Mouse (Mus musculus): ENCODE measurements at regions not wholly inside any gene's neighbourhood (a gene's known extent, or its start where the extent isn't known, plus 50 kb on each side); places are given as distances from the start of the nearest gene placed in this dataset.

DNA sequence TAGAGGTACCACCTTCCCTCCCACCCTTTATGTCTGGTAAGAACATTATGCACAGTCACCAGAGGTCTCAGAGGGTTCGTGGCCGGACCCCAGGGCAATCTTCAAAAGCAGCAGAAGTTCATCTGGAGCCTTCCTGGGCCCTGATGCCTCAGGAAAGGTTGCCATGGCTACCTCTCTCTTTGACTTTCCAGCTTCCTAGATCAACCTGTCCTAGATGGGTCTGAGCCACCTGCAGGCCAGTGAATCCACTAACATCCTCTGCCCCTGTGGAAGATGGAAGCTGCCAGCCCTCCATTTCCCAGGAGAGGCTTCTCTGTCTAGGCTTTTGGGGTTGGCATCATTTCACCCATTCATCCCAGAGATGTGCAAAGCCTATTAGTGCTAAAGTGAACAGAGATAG is 84.8 kb upstream of the Syt13 start:
- TF ChIP-seq POLR2A (IDR thresholded peaks at IDR 0.05; ENCODE audit: low read depth, low read length) (no peak), MAFK (IDR thresholded peaks at IDR 0.05; ENCODE audit: insufficient replicate concordance, low read length) (no peak), CHD1 (IDR thresholded peaks at IDR 0.05; ENCODE audit: low read depth, low read length) (no peak), KAT2A (IDR thresholded peaks at IDR 0.05; ENCODE audit: insufficient replicate concordance, low read length) (no peak), RCOR1 (conservative IDR thresholded peaks at IDR 0.05; ENCODE audit: low read depth, low read length) (no peak), CTCF (conservative IDR thresholded peaks at IDR 0.05 in 1 of 2, IDR thresholded peaks at IDR 0.05 in 1 of 2; ENCODE audit: low read depth in 2 of 2, low read length in 2 of 2) (no peak), TCF12 (IDR thresholded peaks at IDR 0.05; ENCODE audit: low read depth, low read length) (no peak), NELFE (IDR thresholded peaks at IDR 0.05; ENCODE audit: low read depth, low read length) (no peak), MAZ (IDR thresholded peaks at IDR 0.05; ENCODE audit: low read depth, low read length) (no peak), POLR2AphosphoS2 (IDR thresholded peaks at IDR 0.05; ENCODE audit: low read depth, low read length) (no peak), MXI1 (IDR thresholded peaks at IDR 0.05; ENCODE audit: low read depth, low read length) (no peak), EP300 (IDR thresholded peaks at IDR 0.05; ENCODE audit: low read length) (no peak)
